Mouse (Mus musculus) MEL (cell line): Measurements from ENCODE around the gene Dus1l. TPM values are rescaled to one million over a fixed set of nuclear protein-coding genes. Genes with fewer than 3 reads are reported as not detected.

Experiments used
- DNase-seq: peaks from one replicate; pipeline ENCODE4 v3.0.0; 2011; ENCODE audit warnings: low read depth, low spot score
- H3K27ac ChIP-seq: 2 replicates; pipeline ENCODE4 v1.5.1; 2012; ENCODE audit warnings: low read depth, mild to moderate bottlenecking, control low read depth, low read length, moderate library complexity; ENCODE audit not compliant: control insufficient read depth
- H3K27me3 ChIP-seq, 2 experiments: fragments of 150-350 bp in 1 of 2; sonication (generic) in 1 of 2; 2 replicates each; pipeline ENCODE4 v1.6.1; 2012; ENCODE audit warnings: low read length in 2 of 2, mild to moderate bottlenecking in 2 of 2, improper control_type of control experiment in 1 of 2, moderate library complexity in 1 of 2; ENCODE audit not compliant: insufficient read depth in 2 of 2, control insufficient read depth in 1 of 2
- H3K36me3 ChIP-seq, 2 experiments: 2 replicates each; pipeline ENCODE4 v1.6.1; 2012 to 2014; ENCODE audit warnings: low read length in 2 of 2, improper control_type of control experiment in 1 of 2, inconsistent platforms in 1 of 2, mild to moderate bottlenecking in 1 of 2; ENCODE audit not compliant: insufficient read depth in 2 of 2, control insufficient read depth in 1 of 2
- H3K4me1 ChIP-seq, 2 experiments: fragments of 150-350 bp in 1 of 2; sonication (generic) in 1 of 2; 2 replicates each; pipeline ENCODE4 v1.6.1; 2012; ENCODE audit warnings: low read length in 2 of 2, improper control_type of control experiment in 1 of 2, mild to moderate bottlenecking in 1 of 2; ENCODE audit not compliant: insufficient read depth in 2 of 2, control insufficient read depth in 1 of 2
- H3K4me3 ChIP-seq, 2 experiments: fragments of 150-350 bp in 1 of 2; sonication (generic) in 1 of 2; 2 replicates each; pipeline ENCODE4 v1.5.1; 2012; ENCODE audit warnings: low read depth in 2 of 2, low read length in 2 of 2, mild to moderate bottlenecking in 2 of 2, moderate library complexity in 2 of 2, control low read depth in 1 of 2, improper control_type of control experiment in 1 of 2; ENCODE audit not compliant: control insufficient read depth in 1 of 2, insufficient read depth in 1 of 2
- H3K79me2 ChIP-seq: 2 replicates; pipeline ENCODE4 v1.6.1; 2012; ENCODE audit warnings: mild to moderate bottlenecking, low read length, moderate library complexity; ENCODE audit not compliant: control insufficient read depth, poor library complexity, insufficient read depth
- H3K9ac ChIP-seq: 2 replicates; pipeline ENCODE4 v1.6.1; 2012; ENCODE audit warnings: low read depth, mild to moderate bottlenecking, control low read depth, low read length, moderate library complexity; ENCODE audit not compliant: control insufficient read depth, poor library complexity, severe bottlenecking
- H3K9me3 ChIP-seq: fragments of 150-350 bp; sonication (generic); replicated peaks from 2 replicates; pipeline ENCODE4 v1.6.1; 2012; ENCODE audit warnings: mild to moderate bottlenecking, low read length, improper control_type of control experiment, moderate library complexity; ENCODE audit not compliant: insufficient read depth
- CHD2 ChIP-seq: IDR thresholded peaks from 2 replicates; pipeline ENCODE4 v1.6.1; 2011; ENCODE audit warnings: low read length, improper control_type of control experiment
- CTCF ChIP-seq, 3 experiments: IDR thresholded peaks in 2 of 3; conservative IDR thresholded peaks in 1 of 3; 2 replicates each; pipeline ENCODE4 v1.5.1; 2011 to 2012; ENCODE audit warnings: low read length in 3 of 3, low read depth in 2 of 3, mild to moderate bottlenecking in 2 of 3, improper control_type of control experiment in 1 of 3, inconsistent platforms in 1 of 3, mixed read lengths in 1 of 3, moderate library complexity in 1 of 3; ENCODE audit not compliant: control insufficient read depth in 1 of 3, insufficient read depth in 1 of 3, poor library complexity in 1 of 3, severe bottlenecking in 1 of 3
- EP300 ChIP-seq, 2 experiments: IDR thresholded peaks; 2 replicates each; pipeline ENCODE4 v1.6.1; 2011; ENCODE audit warnings: improper control_type of control experiment in 2 of 2, low read length in 2 of 2, low read depth in 1 of 2, mild to moderate bottlenecking in 1 of 2
- GABPA ChIP-seq: IDR thresholded peaks from 2 replicates; pipeline ENCODE4 v1.6.1; 2012; ENCODE audit warnings: low read depth, mild to moderate bottlenecking, inconsistent platforms, low read length, improper control_type of control experiment, moderate library complexity
- GATA1 ChIP-seq: IDR thresholded peaks from 2 replicates; pipeline ENCODE4 v1.6.1; 2011; ENCODE audit warnings: low read depth, low read length, improper control_type of control experiment
- HCFC1 ChIP-seq: IDR thresholded peaks from 2 replicates; pipeline ENCODE4 v1.6.1; 2012; ENCODE audit warnings: low read depth, mild to moderate bottlenecking, inconsistent platforms, low read length, improper control_type of control experiment, moderate library complexity
- JUND ChIP-seq: IDR thresholded peaks from 2 replicates; pipeline ENCODE4 v1.6.1; 2011; ENCODE audit warnings: low read depth, mild to moderate bottlenecking, improper control_type of control experiment, low read length
- KAT2A ChIP-seq: conservative IDR thresholded peaks from 2 replicates; pipeline ENCODE4 v1.6.1; 2012; ENCODE audit warnings: low read depth, low read length, improper control_type of control experiment, inconsistent platforms
- MAFK ChIP-seq: IDR thresholded peaks from 2 replicates; pipeline ENCODE4 v1.6.1; 2011; ENCODE audit warnings: low read depth, mild to moderate bottlenecking, low read length, improper control_type of control experiment, borderline replicate concordance
- MAX ChIP-seq: IDR thresholded peaks from 2 replicates; pipeline ENCODE4 v1.6.1; 2011; ENCODE audit warnings: low read length, improper control_type of control experiment
- MXI1 ChIP-seq: IDR thresholded peaks from 2 replicates; pipeline ENCODE4 v1.6.1; 2011; ENCODE audit warnings: mild to moderate bottlenecking, low read depth, low read length, improper control_type of control experiment
- POLR2A ChIP-seq, 2 experiments: IDR thresholded peaks; 2 replicates each; pipeline ENCODE4 v1.6.1; 2011 to 2012; ENCODE audit warnings: low read length in 2 of 2, mild to moderate bottlenecking in 2 of 2, control low read depth in 1 of 2, improper control_type of control experiment in 1 of 2, low read depth in 1 of 2, moderate library complexity in 1 of 2; ENCODE audit not compliant: control insufficient read depth in 1 of 2, insufficient read depth in 1 of 2, poor library complexity in 1 of 2
- POLR2AphosphoS2 ChIP-seq: IDR thresholded peaks from 2 replicates; pipeline ENCODE4 v1.6.1; 2011; ENCODE audit warnings: low read length, improper control_type of control experiment
- RAD21 ChIP-seq: IDR thresholded peaks from 2 replicates; pipeline ENCODE4 v1.6.1; 2011; ENCODE audit warnings: mild to moderate bottlenecking, low read depth, low read length, improper control_type of control experiment
- RCOR1 ChIP-seq: IDR thresholded peaks from 2 replicates; pipeline ENCODE4 v1.6.1; 2012; ENCODE audit warnings: low read depth, mild to moderate bottlenecking, inconsistent platforms, low read length, improper control_type of control experiment
- SIN3A ChIP-seq: IDR thresholded peaks from 2 replicates; pipeline ENCODE4 v1.6.1; 2012; ENCODE audit warnings: low read length, improper control_type of control experiment, inconsistent platforms
- TAL1 ChIP-seq: IDR thresholded peaks from 2 replicates; pipeline ENCODE4 v1.6.1; 2012; ENCODE audit warnings: mild to moderate bottlenecking, inconsistent platforms, low read length, moderate library complexity, mixed read lengths
- TBP ChIP-seq: IDR thresholded peaks from 2 replicates; pipeline ENCODE4 v1.8.0; 2011; ENCODE audit warnings: low read depth, low read length, improper control_type of control experiment
- TCF12 ChIP-seq: IDR thresholded peaks from 2 replicates; pipeline ENCODE4 v1.6.1; 2014; ENCODE audit warnings: low read depth, mild to moderate bottlenecking, inconsistent platforms, low read length, improper control_type of control experiment, moderate library complexity
- UBTF ChIP-seq: IDR thresholded peaks from 2 replicates; pipeline ENCODE4 v1.6.1; 2012; ENCODE audit warnings: low read depth, mild to moderate bottlenecking, inconsistent platforms, low read length, improper control_type of control experiment, moderate library complexity, borderline replicate concordance; ENCODE audit not compliant: insufficient read depth
- USF1 ChIP-seq: IDR thresholded peaks from 2 replicates; pipeline ENCODE4 v1.6.1; 2014; ENCODE audit warnings: low read depth, mild to moderate bottlenecking, inconsistent platforms, low read length, improper control_type of control experiment, moderate library complexity
- ZKSCAN1 ChIP-seq: IDR thresholded peaks from 2 replicates; pipeline ENCODE4 v1.6.1; 2012; ENCODE audit warnings: low read depth, mild to moderate bottlenecking, inconsistent platforms, low read length, improper control_type of control experiment, moderate library complexity
- ZMIZ1 ChIP-seq: IDR thresholded peaks from 2 replicates; pipeline ENCODE4 v1.6.1; 2012; ENCODE audit warnings: low read depth, mild to moderate bottlenecking, inconsistent platforms, low read length, improper control_type of control experiment, moderate library complexity
- polyA plus RNA-seq, 2 experiments: library from polyadenylated mRNA; stranded (reverse) in 1 of 2; unstranded in 1 of 2; fragments of >175 nt in 1 of 2; fragments of >200 nt in 1 of 2; gene quantifications; 2 replicates each; pipeline versions ENCODE4 v1.2.1 to v1.2.4; 2012; ENCODE audit warnings: low replicate concordance in 2 of 2, low read depth in 1 of 2; ENCODE audit not compliant: insufficient read length in 2 of 2, insufficient read depth in 1 of 2, missing spikeins in 1 of 2
- total RNA-seq: library from RNA; depleted of rRNA; stranded (reverse); fragments of 300-350 nt; gene quantifications from 2 replicates; pipeline ENCODE4 v1.2.3, GENCODE M21; 2012

The Dus1l gene
- total and polyA plus RNA-seq, 3 experiments, result 171 to 203 TPM; not detected in 1

DNA sequence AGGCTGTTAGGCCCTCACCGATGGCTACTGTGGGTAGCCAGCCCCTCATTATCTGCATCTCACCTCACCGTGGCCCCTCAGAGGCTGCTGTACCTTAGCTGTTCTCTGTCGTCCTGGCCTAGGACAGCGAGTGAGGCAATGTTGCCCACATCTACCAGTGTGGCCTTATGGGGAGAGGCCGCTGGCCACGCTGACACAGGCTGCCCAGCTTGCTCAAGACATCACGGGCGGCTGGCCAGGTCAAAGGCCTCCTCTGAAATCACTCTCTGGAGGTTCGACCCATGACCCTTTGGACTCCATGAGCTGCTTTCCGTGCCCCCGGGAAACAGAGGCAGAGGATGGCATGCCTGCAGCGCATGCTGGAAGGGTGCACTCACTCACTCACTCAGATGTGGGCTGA is 34.5 kb upstream of the Dus1l start:
- TF ChIP-seq UBTF (no peak), MXI1 (no peak), POLR2A (IDR thresholded peaks at IDR 0.05; ENCODE audit: control insufficient read depth in 1 of 2, insufficient read depth in 1 of 2, low read depth in 1 of 2, low read length in 2 of 2, poor library complexity in 1 of 2) (no peak), SIN3A (no peak), ZKSCAN1 (no peak), TBP (no peak), CHD2 (no peak)
- Histone ChIP-seq H3K4me1 (peaks cover 0 to 3% of the 10 kb centered on the region in 2 experiments; a peak in 1 of 4 replicates), H3K27me3 (no peaks in the 10 kb centered on the region), H3K36me3 (peaks cover 0 to 2% of the 10 kb centered on the region in 2 experiments; a peak in 1 of 4 replicates), H3K9me3 (no peaks in the 10 kb centered on the region), H3K27ac (no peak overlapping the region), H3K4me3 (no peak overlapping the region), H3K79me2 (no peaks in the 10 kb centered on the region), H3K9ac (no peak overlapping the region)
- no peak for DNase-seq

- Histone ChIP-seq H3K79me2 (no peaks in the 10 kb centered on the region), H3K4me3 (no peak overlapping the region), H3K36me3 (peaks cover 0 to 2% of the 10 kb centered on the region in 2 experiments; a peak in 1 of 4 replicates), H3K27me3 (no peaks in the 10 kb centered on the region)
- TF ChIP-seq USF1 (no peak), GABPA (no peak)
- TF ChIP-seq, all 39 proteins: peak for 0
- H3K4me1 ChIP-seq, result peaks cover 0 to 7% of the 10 kb centered on the region in 2 experiments; a peak in 1 of 4 replicates
- no peak for DNase-seq
- H3K27ac ChIP-seq, result no peak overlapping the region
- H3K9ac ChIP-seq, result no peak overlapping the region
- H3K9me3 ChIP-seq, result no peaks in the 10 kb centered on the region
Observed at GRCm38 (mm10) chr11:120829757-120830532, 33.7 kb upstream of the Dus1l start.

DNA sequence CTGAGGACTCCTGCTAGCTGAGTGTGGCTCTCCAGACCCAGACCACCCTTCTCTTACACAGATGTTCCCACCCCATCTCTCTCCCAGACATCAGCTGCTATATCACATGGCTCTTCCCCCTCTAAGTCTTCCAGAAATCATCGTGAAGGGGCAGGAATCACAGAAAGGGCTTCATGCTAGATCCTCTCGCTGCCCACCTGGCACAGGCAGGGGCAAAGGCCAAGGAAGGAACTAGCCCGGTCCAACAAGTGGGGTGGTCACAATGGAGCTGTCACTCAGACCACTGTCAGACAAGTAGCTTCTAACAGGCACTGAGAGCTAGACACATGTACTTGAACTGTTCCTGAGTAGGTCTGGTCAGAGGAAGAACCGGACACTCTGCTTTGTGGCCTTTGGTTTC is 32.2 kb upstream of the Dus1l start:
- H3K79me2 ChIP-seq, result peaks cover 7% of the 10 kb centered on the region
- H3K27me3 ChIP-seq, result no peaks in the 10 kb centered on the region
- no peak for DNase-seq
- H3K9me3 ChIP-seq, result no peaks in the 10 kb centered on the region
- H3K36me3 ChIP-seq, result peaks cover 0 to 2% of the 10 kb centered on the region in 2 experiments; a peak in 1 of 4 replicates
- no peak overlapping the region for H3K9ac ChIP-seq
- no peak overlapping the region for H3K27ac ChIP-seq
- no peak for TF ChIP-seq TBP
- no peak for TF ChIP-seq RAD21
- no peak for TF ChIP-seq MAX
- TF ChIP-seq ZMIZ1, result no peak
- no peak for TF ChIP-seq GABPA
- no peak for TF ChIP-seq CTCF (IDR thresholded peaks at IDR 0.05 in 2 of 3, conservative IDR thresholded peaks at IDR 0.05 in 1 of 3; ENCODE audit: control insufficient read depth in 1 of 3, insufficient read depth in 1 of 3, low read depth in 2 of 3, low read length in 3 of 3, poor library complexity in 1 of 3, severe bottlenecking in 1 of 3)
- TF ChIP-seq MAFK, result no peak
- TF ChIP-seq UBTF, result no peak
- TF ChIP-seq TCF12, result no peak
- no peak for TF ChIP-seq KAT2A
- TF ChIP-seq TAL1, result no peak
- no peak for TF ChIP-seq GATA1
- TF ChIP-seq EP300 (IDR thresholded peaks at IDR 0.05; ENCODE audit: low read depth in 1 of 2, low read length in 2 of 2), result no peak
- no peak for TF ChIP-seq RCOR1
- TF ChIP-seq HCFC1, result no peak
- TF ChIP-seq JUND, result no peak
- TF ChIP-seq POLR2AphosphoS2, result no peak
- no peak overlapping the region for H3K4me3 ChIP-seq
- 0 out of 4 replicates have a peak, but pooled peaks cover 0 to 7% of the 10 kb centered on the region in 2 experiments for H3K4me1 ChIP-seq
